Mouse (Mus musculus) ES-Bruce4 (cell line): Measurements from ENCODE around the gene Calm3. TPM values are rescaled to one million over a fixed set of nuclear protein-coding genes. Genes with fewer than 3 reads are reported as not detected.
A peak's percentile ranks its signal among the peaks of the same experiment; 100 is the strongest.

Experiments
- H3K27ac ChIP-seq: 2 replicates; pipeline ENCODE4 v1.5.1; 2012; ENCODE audit warnings: low read length, inconsistent platforms; ENCODE audit not compliant: insufficient read depth
- H3K27me3 ChIP-seq: 2 replicates; pipeline ENCODE4 v1.6.1; 2012; ENCODE audit warnings: mild to moderate bottlenecking, low read length, inconsistent platforms; ENCODE audit not compliant: control insufficient read depth, poor library complexity, insufficient read depth, severe bottlenecking
- H3K36me3 ChIP-seq: 2 replicates; pipeline ENCODE4 v1.6.1; 2012; ENCODE audit warnings: inconsistent platforms, mild to moderate bottlenecking, low read length, moderate library complexity; ENCODE audit not compliant: control insufficient read depth, poor library complexity, insufficient read depth, severe bottlenecking
- H3K4me1 ChIP-seq: one replicate; pipeline ENCODE4 v1.8.1; 2011; ENCODE audit warnings: low read length; ENCODE audit not compliant: control insufficient read depth, insufficient read depth
- H3K4me3 ChIP-seq: 2 replicates; pipeline ENCODE4 v1.5.1; 2011; ENCODE audit warnings: low read depth, mild to moderate bottlenecking, low read length
- H3K9ac ChIP-seq: 2 replicates; pipeline ENCODE4 v1.6.1; 2012; ENCODE audit warnings: low read depth, mild to moderate bottlenecking, inconsistent platforms; ENCODE audit not compliant: poor library complexity, severe bottlenecking
- H3K9me3 ChIP-seq: replicated peaks from 2 replicates; pipeline ENCODE4 v1.6.1; 2012; ENCODE audit warnings: mild to moderate bottlenecking, low read length, inconsistent platforms; ENCODE audit not compliant: control insufficient read depth, poor library complexity, insufficient read depth, severe bottlenecking
- CTCF ChIP-seq: IDR thresholded peaks from one replicate; pipeline ENCODE4 v1.8.1; 2011; ENCODE audit warnings: low read depth, low read length
- EP300 ChIP-seq: IDR thresholded peaks from 2 replicates; pipeline ENCODE4 v1.6.1; 2011; ENCODE audit warnings: low read depth, low read length; ENCODE audit not compliant: insufficient read depth
- POLR2A ChIP-seq: IDR thresholded peaks from one replicate; pipeline ENCODE4 v1.8.1; 2011; ENCODE audit warnings: low read length; ENCODE audit not compliant: insufficient read depth
- polyA plus RNA-seq: library from polyadenylated mRNA; stranded (reverse); fragments of >200 nt; gene quantifications from 2 replicates; pipeline ENCODE4 v1.2.4, GENCODE M21; 2011; ENCODE audit warnings: low read depth; ENCODE audit not compliant: missing spikeins, insufficient read depth, insufficient read length

The Calm3 gene
- polyA plus RNA-seq = 358 and 368 TPM in 2 replicates

DNA sequence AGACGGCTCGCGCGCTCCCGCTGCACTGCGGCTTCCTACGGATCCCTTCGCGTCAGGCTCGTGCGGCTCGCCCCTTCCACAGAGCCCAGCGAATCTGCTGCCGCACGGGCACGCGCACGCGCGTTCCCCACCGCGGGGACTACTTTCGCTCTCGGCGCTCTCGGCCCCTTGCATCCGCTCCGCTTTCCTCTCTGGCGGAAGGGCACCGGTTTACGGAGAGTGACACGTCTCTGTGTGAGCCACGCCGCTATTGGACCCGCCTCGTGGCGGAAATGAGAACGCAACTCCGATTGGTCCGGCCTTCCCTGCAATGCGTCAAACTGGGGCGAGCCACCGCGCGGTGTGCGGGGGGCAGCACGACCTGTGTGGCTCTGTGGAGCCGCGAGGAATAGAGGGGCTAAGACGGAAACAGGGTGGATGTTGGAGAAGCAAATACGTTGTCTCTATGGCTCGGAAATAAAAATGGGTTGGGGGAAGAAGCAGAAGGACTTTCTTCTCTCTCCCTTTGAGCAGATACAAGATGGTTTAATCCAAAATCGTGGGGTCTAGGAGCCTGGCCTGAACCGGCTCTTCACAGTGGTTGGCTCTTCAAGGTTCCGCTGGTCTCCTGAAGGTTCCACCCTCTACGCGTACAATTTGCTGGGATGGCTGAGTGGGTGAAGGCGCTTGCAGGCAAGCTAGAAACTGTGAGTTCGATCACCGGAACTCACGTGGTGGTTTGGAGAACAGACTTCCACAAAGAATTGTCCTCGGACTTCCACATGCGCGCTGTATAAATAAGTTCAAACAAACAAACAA, at the start of gene Calm3:
Calm3 (minus strand) TSS at position 78 of the 798 bp plus-strand sequence.
- H3K36me3 ChIP-seq = no peaks in the 10 kb centered on the region; the same call in 1 of the 2 replicates
- H3K27me3 ChIP-seq = no peaks in the 10 kb centered on the region
- no peaks in the 10 kb centered on the region for H3K9me3 ChIP-seq
- peaks cover 4% of the 10 kb centered on the region for H3K4me1 ChIP-seq
- peak within 1 kb of the TSS; percentile 81 for H3K27ac ChIP-seq
- H3K9ac ChIP-seq = peak within 1 kb of the TSS; percentile 97
- peak within 1 kb of the TSS; percentile 94 for H3K4me3 ChIP-seq
- peak; percentile 73 for TF ChIP-seq EP300
- no peak for TF ChIP-seq CTCF
- peak; percentile 85 for TF ChIP-seq POLR2A

DNA sequence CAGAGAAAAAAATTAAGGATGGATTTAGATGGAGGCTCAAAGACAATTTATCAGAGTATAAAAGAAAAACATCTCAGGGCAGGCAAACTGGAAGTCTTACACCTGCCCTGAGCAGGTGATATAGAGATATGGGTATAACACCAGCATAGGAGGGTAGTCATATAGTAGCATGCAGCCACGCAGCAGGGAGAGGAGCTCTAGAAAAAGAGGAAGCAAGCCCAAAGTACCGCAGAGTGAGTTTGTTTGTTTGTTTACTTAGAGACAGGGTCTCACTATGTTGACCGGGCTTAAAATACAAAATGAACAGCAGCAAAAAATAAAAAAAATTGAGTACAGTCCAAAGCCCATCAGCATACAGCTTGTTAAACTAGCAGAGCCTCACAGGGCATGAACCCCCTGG, 47.2 kb upstream of the Calm3 start:
- Histone ChIP-seq H3K4me1 (no peaks in the 10 kb centered on the region), H3K27ac (no peak overlapping the region), H3K36me3 (no peaks in the 10 kb centered on the region), H3K9me3 (no peaks in the 10 kb centered on the region), H3K9ac (no peak overlapping the region), H3K27me3 (no peaks in the 10 kb centered on the region), H3K4me3 (no peak overlapping the region)
- TF ChIP-seq POLR2A (no peak), EP300 (no peak), CTCF (no peak)

DNA sequence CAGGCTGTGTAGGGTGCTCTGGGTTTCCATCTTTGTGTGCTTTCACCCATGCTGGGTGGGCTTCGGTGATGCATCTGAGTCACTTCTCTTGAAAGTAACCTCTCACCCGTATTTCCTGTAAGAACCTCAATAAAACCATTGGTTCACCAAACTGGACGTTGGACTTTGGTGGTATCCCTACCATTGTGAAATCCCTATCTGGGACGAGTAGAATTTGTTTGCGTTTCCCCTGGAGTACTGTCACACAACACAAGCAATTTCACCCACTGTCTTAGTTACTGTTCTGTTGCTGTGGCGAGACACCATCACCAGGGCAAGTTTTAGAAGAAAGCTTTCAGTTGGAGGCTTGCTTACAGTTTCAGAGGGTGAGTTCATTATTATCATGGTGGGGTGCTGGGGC, 44.5 kb upstream of the Calm3 start:
- no peaks in the 10 kb centered on the region for H3K36me3 ChIP-seq
- no peaks in the 10 kb centered on the region for H3K9me3 ChIP-seq
- H3K4me1 ChIP-seq = no peaks in the 10 kb centered on the region
- no peak overlapping the region for H3K9ac ChIP-seq
- no peak overlapping the region for H3K27ac ChIP-seq
- TF ChIP-seq CTCF = no peak
- no peak for TF ChIP-seq EP300
- TF ChIP-seq POLR2A = no peak
- no peaks in the 10 kb centered on the region for H3K27me3 ChIP-seq
- H3K4me3 ChIP-seq = no peak overlapping the region

DNA sequence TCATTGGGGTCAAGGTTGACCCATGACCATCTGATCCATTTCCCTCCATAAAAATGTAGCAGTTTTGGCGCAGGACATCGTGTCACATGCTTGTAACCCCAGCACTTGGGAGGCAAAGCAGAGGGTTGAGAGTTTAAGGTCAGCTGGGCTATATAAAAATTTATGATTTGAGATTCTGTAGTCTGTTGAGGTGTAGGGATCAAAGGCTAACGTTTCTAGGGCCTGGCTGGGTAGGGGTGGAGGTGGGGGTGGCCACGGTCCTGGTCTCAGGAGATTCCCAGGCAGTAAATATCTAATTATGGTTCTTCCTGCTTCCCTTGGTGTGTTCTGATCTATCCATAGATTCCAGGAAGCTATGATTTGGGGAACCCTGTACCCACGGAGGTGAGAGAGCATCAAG, 37.8 kb upstream of the Calm3 start:
- H3K9me3 ChIP-seq = no peaks in the 10 kb centered on the region
- no peak for TF ChIP-seq CTCF
- no peak for TF ChIP-seq POLR2A
- no peak for TF ChIP-seq EP300

DNA sequence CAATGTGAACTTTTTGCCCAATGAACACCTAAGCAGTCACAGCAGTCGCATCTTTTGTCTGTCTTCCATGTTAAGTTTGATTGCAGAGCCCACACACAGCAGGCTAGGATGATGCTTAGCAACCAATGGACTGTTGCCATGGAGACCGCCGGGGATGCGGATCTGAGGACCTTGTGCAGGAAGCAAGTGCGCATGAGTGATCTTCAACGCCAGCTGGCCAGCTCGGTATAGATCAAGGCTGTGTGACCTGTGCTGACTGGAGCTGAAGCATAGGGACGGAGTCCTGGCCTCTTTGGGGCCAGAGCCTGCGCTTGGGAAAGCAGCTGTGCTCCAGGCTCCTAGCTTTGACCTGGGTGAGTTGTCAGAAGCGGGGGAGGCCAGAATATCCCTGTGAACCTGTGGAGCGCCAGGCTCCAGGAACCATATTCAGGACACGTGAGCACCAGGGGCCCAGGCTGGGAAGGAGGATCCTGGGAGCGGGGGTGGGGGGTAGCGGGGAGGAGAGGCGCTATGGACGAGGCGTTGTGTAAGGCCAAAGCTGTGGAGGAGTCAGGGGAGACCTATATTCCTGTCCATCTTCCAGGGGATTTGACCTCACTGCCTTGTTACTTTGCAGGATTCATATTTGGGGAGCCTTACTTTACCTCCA, 35.7 kb upstream of the Calm3 start, which contains the start of gene Pnmal1:
Pnmal1 (plus strand) TSS at position 141 of the 649 bp plus-strand sequence.
- Histone ChIP-seq H3K36me3 (no peaks in the 10 kb centered on the region), H3K4me1 (no peaks in the 10 kb centered on the region), H3K9me3 (no peaks in the 10 kb centered on the region), H3K9ac (no peak within 1 kb of the TSS), H3K27ac (no peak within 1 kb of the TSS), H3K4me3 (no peak within 1 kb of the TSS), H3K27me3 (no peaks in the 10 kb centered on the region; the same call in 1 of the 2 replicates)
- TF ChIP-seq CTCF (no peak), EP300 (no peak), POLR2A (no peak)

More for the DNA sequence above, 37.8 kb upstream of the Calm3 start:
- no peaks in the 10 kb centered on the region; the same call in 1 of the 2 replicates for H3K27me3 ChIP-seq
- H3K9ac ChIP-seq = no peak overlapping the region
- no peak overlapping the region for H3K4me3 ChIP-seq
- H3K36me3 ChIP-seq = no peaks in the 10 kb centered on the region
- H3K4me1 ChIP-seq = no peaks in the 10 kb centered on the region
- no peak overlapping the region for H3K27ac ChIP-seq
